Mouse (Mus musculus) heart, embryonic 13.5 days (tissue): ENCODE data around the gene Sdk1. TPM values are rescaled to one million over a fixed set of nuclear protein-coding genes. Genes with fewer than 3 reads are reported as not detected.

ENCODE experiments used
- ATAC-seq: fragments of 200-750 bp; cut with Nextera tagmentation; 2 replicates; pipeline ENCODE4 v1.8.0; 2017; ENCODE audit warnings: moderate TSS enrichment; ENCODE audit not compliant: insufficient number of reproducible peaks, low FRiP score, low TSS enrichment; ENCODE audit errors: extremely low read depth
- H3K27ac ChIP-seq: fragments of 300-500 bp; sonication (generic); replicated peaks from 2 replicates; pipeline ENCODE4 v1.5.1; 2015; ENCODE audit warnings: moderate library complexity, mild to moderate bottlenecking, inconsistent platforms
- H3K27me3 ChIP-seq: fragments of 300-500 bp; sonication (generic); replicated peaks from 2 replicates; pipeline ENCODE4 v1.6.1; 2015; ENCODE audit warnings: mild to moderate bottlenecking, inconsistent platforms
- H3K36me3 ChIP-seq: fragments of 300-500 bp; sonication (generic); 2 replicates; pipeline ENCODE4 v1.6.1; 2015; ENCODE audit warnings: mild to moderate bottlenecking, inconsistent platforms
- H3K4me1 ChIP-seq: fragments of 300-500 bp; sonication (generic); 2 replicates; pipeline ENCODE4 v1.6.1; 2015; ENCODE audit warnings: inconsistent platforms
- H3K4me2 ChIP-seq: fragments of 300-500 bp; sonication (generic); 2 replicates; pipeline ENCODE4 v1.6.1; 2015; ENCODE audit warnings: inconsistent platforms, mild to moderate bottlenecking, moderate library complexity
- H3K4me3 ChIP-seq: fragments of 300-500 bp; sonication (generic); 2 replicates; pipeline ENCODE4 v1.5.1; 2015; ENCODE audit warnings: moderate library complexity, mild to moderate bottlenecking, inconsistent platforms
- H3K9ac ChIP-seq: fragments of 300-500 bp; sonication (generic); 2 replicates; pipeline ENCODE4 v1.6.1; 2015; ENCODE audit warnings: inconsistent platforms, mild to moderate bottlenecking, moderate library complexity
- H3K9me3 ChIP-seq: fragments of 300-500 bp; sonication (generic); 2 replicates; pipeline ENCODE4 v1.6.1; 2016; ENCODE audit warnings: inconsistent platforms
- WGBS: fragments of 180-500 bp; shearing (Covaris S2); methylation state at CpG from one replicate; pipeline ENCODE4 v1.1.7; 2015; ENCODE audit warnings: mixed read lengths; 5-methylcytosine and 5-hydroxymethylcytosine counted together
- polyA plus RNA-seq: library from polyadenylated mRNA; unstranded; fragments of >200 nt; fragmentation: Nextera tagmentation; extraction: Ambion mirVana; gene quantifications from 2 replicates; pipeline ENCODE4 v1.2.1, GENCODE M21; 2015

Sdk1 gene
- polyA plus RNA-seq = 1.6 TPM in 2 replicates

- peak within 1 kb of the TSS; percentile 93 for H3K9ac ChIP-seq
- peak within 1 kb of the TSS; percentile 96 for H3K4me2 ChIP-seq
- H3K36me3 ChIP-seq = no peaks in the 10 kb centered on the region
- ATAC-seq = peak; percentile 89
- peaks cover 35% of the 10 kb centered on the region for H3K4me1 ChIP-seq
- peak within 1 kb of the TSS; percentile 79 for H3K4me3 ChIP-seq
- peak within 1 kb of the TSS; percentile 73 for H3K27ac ChIP-seq
- WGBS = under 1% methylated on average over 77 of the region's 77 CpGs
- peaks cover 30% of the 10 kb centered on the region for H3K27me3 ChIP-seq
- no peaks in the 10 kb centered on the region for H3K9me3 ChIP-seq
These were observed at the start of gene Sdk1 for GRCm38 (mm10) chr5:141240841-141241543. Sdk1 (plus strand) TSS chr5:141241490.

- no peaks in the 10 kb centered on the region for H3K36me3 ChIP-seq
- no peaks in the 10 kb centered on the region for H3K9me3 ChIP-seq
- no peak overlapping the region for H3K27ac ChIP-seq
- 53% methylated on average over 4 of the region's 4 CpGs for WGBS
- H3K4me2 ChIP-seq = no peak overlapping the region
- no peak overlapping the region for H3K4me3 ChIP-seq
- no peak overlapping the region for H3K9ac ChIP-seq
- no peaks in the 10 kb centered on the region for H3K4me1 ChIP-seq
- H3K27me3 ChIP-seq = no peaks in the 10 kb centered on the region
- no peak for ATAC-seq
These were observed 44.0 kb upstream of the Sdk1 start for GRCm38 (mm10) chr5:141197278-141197677.

- Histone ChIP-seq H3K4me1 (peaks cover 12% of the 10 kb centered on the region), H3K36me3 (no peaks in the 10 kb centered on the region), H3K27ac (no peak overlapping the region), H3K4me3 (no peak overlapping the region), H3K9me3 (no peaks in the 10 kb centered on the region), H3K27me3 (no peaks in the 10 kb centered on the region), H3K4me2 (no peak overlapping the region), H3K9ac (no peak overlapping the region)
- no peak for ATAC-seq
- 79% methylated on average over 11 of the region's 11 CpGs for WGBS
These were observed 38.8 kb upstream of the Sdk1 start for GRCm38 (mm10) chr5:141202276-141203065.

- 34% methylated on average over 5 of the region's 5 CpGs for WGBS
- no peak overlapping the region for H3K9ac ChIP-seq
- no peaks in the 10 kb centered on the region for H3K36me3 ChIP-seq
- H3K9me3 ChIP-seq = peaks cover 5% of the 10 kb centered on the region; the same call in 1 of the 2 replicates
- no peak overlapping the region for H3K27ac ChIP-seq
- no peak overlapping the region for H3K4me3 ChIP-seq
- H3K4me1 ChIP-seq = peaks cover 13% of the 10 kb centered on the region
- no peak for ATAC-seq
- no peak overlapping the region for H3K4me2 ChIP-seq
- H3K27me3 ChIP-seq = no peaks in the 10 kb centered on the region
These were observed 34.2 kb upstream of the Sdk1 start for GRCm38 (mm10) chr5:141207061-141207460.

- 49% methylated on average over 3 of the region's 3 CpGs for WGBS
- no peak for ATAC-seq
These were observed 16.0 kb upstream of the Sdk1 start for GRCm38 (mm10) chr5:141225243-141225642.

GRCm38 (mm10) chr5:141234326-141234725, 7.0 kb upstream of the Sdk1 start:
- WGBS = 40% methylated on average over 4 of the region's 4 CpGs
- Histone ChIP-seq H3K27me3 (peaks cover 9% of the 10 kb centered on the region), H3K4me3 (no peak overlapping the region), H3K9ac (no peak overlapping the region), H3K9me3 (0 out of 2 replicates have a peak, but pooled peaks cover 5% of the 10 kb centered on the region), H3K27ac (no peak overlapping the region), H3K36me3 (no peaks in the 10 kb centered on the region), H3K4me2 (no peak overlapping the region), H3K4me1 (0 out of 2 replicates have a peak, but pooled peaks cover 2% of the 10 kb centered on the region)
- no peak for ATAC-seq

More at GRCm38 (mm10) chr5:141225243-141225642, 16.0 kb upstream of the Sdk1 start:
- Histone ChIP-seq H3K9me3 (no peaks in the 10 kb centered on the region), H3K36me3 (no peaks in the 10 kb centered on the region), H3K9ac (no peak overlapping the region), H3K4me1 (peaks cover 11% of the 10 kb centered on the region), H3K4me3 (no peak overlapping the region), H3K27me3 (0 out of 2 replicates have a peak, but pooled peaks cover 3% of the 10 kb centered on the region), H3K27ac (no peak overlapping the region), H3K4me2 (no peak overlapping the region)

GRCm38 (mm10) chr5:141239401-141239800, 1.9 kb upstream of the Sdk1 start:
- no peak for ATAC-seq
- Histone ChIP-seq H3K4me3 (0 out of 2 replicates have a peak overlapping the region, but pooled peaks have one; percentile 79), H3K27ac (no peak overlapping the region), H3K4me2 (peak overlapping the region; percentile 96; the same call in 1 of the 2 replicates), H3K9me3 (no peaks in the 10 kb centered on the region), H3K9ac (peak overlapping the region; percentile 19; the same call in 1 of the 2 replicates), H3K27me3 (peaks cover 26% of the 10 kb centered on the region), H3K36me3 (no peaks in the 10 kb centered on the region), H3K4me1 (peaks cover 31% of the 10 kb centered on the region)
- 37% methylated on average over 5 of the region's 5 CpGs for WGBS

- H3K4me2 ChIP-seq = peak overlapping the region; percentile 96
- no peak for ATAC-seq
- 1% methylated on average over 10 of the region's 10 CpGs for WGBS
- H3K9me3 ChIP-seq = no peaks in the 10 kb centered on the region
- H3K27ac ChIP-seq = no peak overlapping the region
- H3K27me3 ChIP-seq = peaks cover 30% of the 10 kb centered on the region
- peak overlapping the region; percentile 81 for H3K9ac ChIP-seq
- H3K4me1 ChIP-seq = peaks cover 35% of the 10 kb centered on the region
- no peaks in the 10 kb centered on the region for H3K36me3 ChIP-seq
- H3K4me3 ChIP-seq = peak overlapping the region; percentile 79
These were observed 849 bp upstream of the Sdk1 start for GRCm38 (mm10) chr5:141240441-141240840.

GRCm38 (mm10) chr5:141241645-141242284, 475 bp downstream of the Sdk1 start:
- peak overlapping the region; percentile 73 for H3K27ac ChIP-seq
- WGBS = 2% methylated on average over 56 of the region's 82 CpGs
- peak; percentile 44; the same call in 1 of the 2 replicates for ATAC-seq

GRCm38 (mm10) chr5:141243253-141243965, 2.1 kb downstream of the Sdk1 start:
- no peaks in the 10 kb centered on the region for H3K36me3 ChIP-seq
- peak overlapping the region; percentile 96 for H3K4me2 ChIP-seq
- H3K4me1 ChIP-seq = peaks cover 43% of the 10 kb centered on the region
- H3K27ac ChIP-seq = no peak overlapping the region
- ATAC-seq = no peak
- H3K9ac ChIP-seq = peak overlapping the region; percentile 93
- peak overlapping the region; percentile 79 for H3K4me3 ChIP-seq
- no peaks in the 10 kb centered on the region for H3K9me3 ChIP-seq
- peaks cover 29% of the 10 kb centered on the region for H3K27me3 ChIP-seq
- 3% methylated on average over 33 of the region's 33 CpGs for WGBS

More at GRCm38 (mm10) chr5:141241645-141242284, 475 bp downstream of the Sdk1 start:
- no peaks in the 10 kb centered on the region for H3K9me3 ChIP-seq
- H3K27me3 ChIP-seq = peaks cover 30% of the 10 kb centered on the region
- H3K36me3 ChIP-seq = no peaks in the 10 kb centered on the region
- peak overlapping the region; percentile 96 for H3K4me2 ChIP-seq
- H3K9ac ChIP-seq = peak overlapping the region; percentile 93
- H3K4me3 ChIP-seq = peak overlapping the region; percentile 79
- peaks cover 35% of the 10 kb centered on the region for H3K4me1 ChIP-seq
